Mouse (Mus musculus) megakaryocyte-erythroid progenitor cell, adult 5-6 weeks (primary cell): ENCODE data around the gene Eprs. TPM values are rescaled to one million over a fixed set of nuclear protein-coding genes. Genes with fewer than 3 reads are reported as not detected.

Source experiments
- ATAC-seq: replicated peaks from 2 replicates; pipeline ENCODE4 v1.8.0; 2016; ENCODE audit warnings: mild to moderate bottlenecking, inconsistent platforms; ENCODE audit not compliant: severe bottlenecking, poor library complexity, low FRiP score, low TSS enrichment
- total RNA-seq, 2 experiments: library from RNA; stranded (forward) in 1 of 2; stranded (reverse) in 1 of 2; fragments of 200-1000, 215-1000 nt in 1 of 2; fragments of >200 nt in 1 of 2; fragmentation: Nextera tagmentation in 1 of 2; gene quantifications; 2 replicates each; pipeline ENCODE4 v1.2.3; 2014 to 2017

Eprs gene
- total RNA-seq, 2 experiments from 2014 or later = 120 to 319 TPM

DNA sequence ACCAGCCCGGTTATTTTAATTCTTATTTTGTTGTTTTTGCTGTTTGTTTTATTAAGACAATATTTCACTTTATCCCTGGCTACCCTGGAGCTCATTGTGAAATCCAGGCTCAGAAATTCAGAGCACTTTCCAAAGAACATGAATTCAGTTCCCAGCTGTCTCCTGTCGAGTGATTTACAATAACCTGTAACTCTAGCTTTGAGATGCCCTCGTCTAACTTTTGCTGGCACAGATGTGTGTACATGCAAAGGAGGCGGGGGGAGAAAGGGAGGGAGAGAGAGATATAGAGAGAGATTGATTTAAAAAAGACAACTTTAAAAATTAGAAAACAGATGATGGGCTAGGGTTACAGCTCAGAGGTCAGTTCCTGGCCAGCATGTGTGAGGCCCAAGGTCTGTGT is 8.1 kb upstream of the Eprs start:
- ATAC-seq = no peak

DNA sequence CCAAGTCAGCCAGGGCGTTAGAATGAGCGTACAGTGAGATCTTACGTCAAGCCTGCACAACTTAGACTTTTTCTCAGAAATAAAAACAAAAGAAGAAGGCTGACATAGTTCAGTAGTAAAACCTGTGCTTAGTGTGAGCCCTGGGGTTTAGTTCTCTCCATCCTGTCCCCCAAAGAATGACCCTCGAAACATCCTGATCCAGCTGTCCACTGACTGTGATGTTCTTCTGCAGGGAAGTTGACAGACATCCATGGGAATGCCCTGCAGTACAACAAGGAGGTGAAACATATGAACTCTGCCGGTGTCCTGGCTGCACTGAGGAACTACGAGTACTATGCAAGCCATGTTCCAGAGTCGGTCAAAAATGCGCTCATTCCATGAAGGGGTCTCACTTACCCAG is 6.6 kb upstream of the Eprs start:
- no peak for ATAC-seq

DNA sequence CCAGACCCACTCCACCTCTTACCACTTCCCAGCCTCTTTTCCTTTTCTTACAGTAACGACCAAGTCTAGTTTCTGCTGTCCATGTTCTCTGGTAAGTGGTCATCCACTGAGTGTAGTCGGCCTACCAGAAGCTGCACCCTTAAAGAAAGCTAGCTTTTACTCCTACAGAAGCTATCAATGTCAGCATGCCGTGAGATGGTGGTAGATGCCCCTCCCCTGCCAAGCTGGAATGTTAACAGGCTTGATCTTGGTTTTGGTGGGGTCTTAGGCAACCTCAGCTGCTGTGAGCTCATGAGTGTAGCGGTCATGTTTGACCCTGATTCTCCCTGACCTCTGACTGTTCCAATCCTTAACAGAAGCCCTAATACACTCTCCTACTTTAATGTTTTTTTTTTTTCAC is 4.6 kb upstream of the Eprs start:
- no peak for ATAC-seq

DNA sequence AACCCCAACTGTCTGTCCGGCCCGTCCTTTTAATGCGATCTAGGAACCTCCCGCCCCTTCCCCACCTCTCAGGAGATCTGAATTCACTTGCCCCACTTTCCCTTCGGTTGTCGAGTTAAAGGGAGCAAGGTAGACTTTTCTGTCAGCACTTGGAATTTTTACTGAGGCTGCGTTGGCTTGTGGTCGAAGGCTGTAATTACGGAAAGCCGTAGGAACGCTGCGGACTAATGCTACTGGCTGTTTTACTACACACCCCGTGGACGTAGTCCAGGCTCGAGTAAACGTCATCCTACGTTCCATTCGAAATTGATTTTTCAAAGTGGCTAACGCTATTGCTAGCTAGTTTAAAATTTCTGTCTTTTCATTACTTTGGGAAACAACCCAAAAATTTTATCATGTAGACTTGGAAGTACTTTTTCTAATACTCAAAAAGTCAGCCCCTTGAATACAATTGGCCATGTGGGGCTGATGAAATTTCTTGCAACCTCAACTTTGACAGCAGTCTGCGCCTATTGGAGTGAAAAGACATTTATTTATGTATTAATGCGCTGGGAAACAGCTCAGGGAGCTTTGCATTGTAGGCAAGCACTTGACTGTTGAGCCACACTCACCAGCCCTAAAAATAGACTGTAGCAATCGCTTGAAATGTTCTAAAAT is 810 bp downstream of the Eprs start:
- peak; percentile 73 for ATAC-seq

DNA sequence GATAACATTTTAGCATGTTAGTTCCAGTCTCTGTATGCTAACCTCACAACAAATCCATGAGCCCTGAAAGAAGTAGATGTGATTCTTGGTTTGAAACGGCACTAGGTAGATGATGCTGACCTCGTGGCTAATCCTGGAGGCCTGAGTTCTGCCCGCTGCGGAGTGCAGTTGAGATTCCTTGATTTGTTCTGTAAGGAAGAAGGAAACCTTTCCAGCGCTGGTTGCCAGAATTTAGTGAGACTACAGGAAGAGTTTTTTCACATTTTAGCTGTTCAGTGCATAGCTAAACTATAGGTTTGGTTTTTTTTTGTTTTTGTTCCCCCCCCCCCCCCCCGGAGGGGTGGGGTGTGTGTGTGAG is 1.3 kb downstream of the Eprs start:
- no peak for ATAC-seq

DNA sequence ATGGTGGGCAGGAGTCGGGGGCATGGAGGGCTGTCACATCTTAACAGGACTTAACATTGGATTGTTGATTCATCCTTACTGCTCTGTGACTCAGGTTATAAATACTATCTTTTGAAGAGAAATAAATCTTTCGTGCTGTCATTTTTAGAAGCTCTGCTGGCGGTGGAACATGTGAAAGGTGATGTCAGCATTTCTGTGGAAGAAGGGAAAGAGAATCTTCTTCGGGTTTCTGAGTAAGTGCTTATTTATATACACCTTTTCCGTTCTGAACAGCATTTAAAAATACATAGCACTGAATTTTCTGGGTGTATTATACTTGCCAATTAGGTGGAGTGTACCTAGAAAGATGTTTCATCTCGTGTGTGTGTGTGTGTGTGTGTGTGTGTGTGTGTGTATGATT is 4.5 kb downstream of the Eprs start:
- ATAC-seq = no peak

DNA sequence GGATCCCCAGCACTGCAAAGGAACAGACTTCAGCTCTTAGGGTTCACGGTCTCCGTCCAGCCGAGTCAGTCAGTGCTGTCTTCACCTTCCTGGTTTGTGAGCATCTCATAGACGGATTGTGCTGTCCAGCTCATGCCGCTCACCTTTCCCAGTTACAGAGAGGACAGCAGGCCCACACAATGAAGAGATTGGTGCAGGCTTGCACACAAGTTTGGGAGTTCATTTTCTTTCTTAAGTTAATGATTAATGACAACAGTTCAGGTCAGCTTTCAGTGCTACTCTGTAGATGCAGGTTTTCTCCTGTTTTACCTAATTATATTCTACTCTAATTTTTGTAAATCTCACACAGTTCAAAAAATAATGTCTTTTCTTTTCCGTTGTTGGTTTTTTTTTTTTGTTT is 7.1 kb downstream of the Eprs start:
- ATAC-seq = 0 out of 2 replicates have a peak, but pooled peaks have one; percentile 28

DNA sequence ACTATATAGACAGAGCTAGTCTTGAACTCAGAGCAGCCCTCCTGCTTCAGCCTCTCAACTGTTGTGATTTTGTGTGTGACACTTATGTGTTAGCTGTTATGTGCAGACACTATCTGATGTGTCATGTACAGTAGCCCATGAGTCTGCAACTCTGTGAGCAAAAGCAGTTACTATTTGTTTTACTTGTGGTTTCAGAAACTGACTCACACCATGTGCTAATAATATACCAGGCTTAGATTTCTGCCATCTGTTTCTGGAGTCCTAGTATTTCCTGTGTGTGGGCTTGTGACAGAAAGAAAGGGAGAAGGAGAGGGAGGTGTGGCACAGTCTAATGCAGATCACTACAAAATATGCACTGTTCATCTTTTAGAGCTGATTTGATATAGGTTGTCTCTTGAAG is 13.5 kb downstream of the Eprs start:
- no peak for ATAC-seq

DNA sequence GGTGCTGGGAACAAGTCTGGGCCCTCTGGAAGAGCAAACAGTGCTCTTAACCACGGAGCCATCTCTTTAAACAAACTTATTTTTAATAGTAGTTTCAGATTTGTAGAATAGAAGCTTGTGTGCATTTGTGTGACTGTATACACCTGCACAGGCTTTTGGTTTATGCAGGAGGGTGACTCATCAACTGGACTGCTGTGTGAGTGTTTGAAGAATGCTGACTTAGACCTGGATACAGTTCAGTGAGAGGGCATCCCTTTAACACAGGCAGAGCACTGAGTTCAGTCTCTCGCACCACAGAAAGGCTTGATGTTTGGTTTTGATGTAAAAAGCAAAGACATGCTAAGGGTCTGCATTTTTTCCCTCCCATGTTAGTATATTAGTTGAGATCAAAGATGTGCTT is 14.6 kb downstream of the Eprs start:
- ATAC-seq = no peak

DNA sequence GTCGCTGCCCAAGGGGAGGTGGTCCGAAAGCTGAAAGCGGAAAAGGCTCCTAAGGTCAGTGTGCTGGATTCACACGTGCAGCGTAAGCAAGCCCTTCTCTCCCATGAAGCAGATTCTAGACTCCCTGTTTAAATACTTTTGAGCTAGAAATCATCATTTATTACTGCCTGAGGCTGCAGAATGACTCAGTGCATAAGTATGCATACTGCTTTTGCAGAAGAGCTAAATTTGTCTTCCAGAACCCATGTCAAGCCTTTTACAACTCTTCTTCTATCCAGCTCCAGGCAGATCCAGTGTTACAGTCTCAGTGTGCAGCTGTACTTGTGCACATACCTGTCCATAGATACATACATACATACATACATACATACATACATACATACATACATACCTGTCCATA is 38.8 kb downstream of the Eprs start:
- ATAC-seq = no peak

DNA sequence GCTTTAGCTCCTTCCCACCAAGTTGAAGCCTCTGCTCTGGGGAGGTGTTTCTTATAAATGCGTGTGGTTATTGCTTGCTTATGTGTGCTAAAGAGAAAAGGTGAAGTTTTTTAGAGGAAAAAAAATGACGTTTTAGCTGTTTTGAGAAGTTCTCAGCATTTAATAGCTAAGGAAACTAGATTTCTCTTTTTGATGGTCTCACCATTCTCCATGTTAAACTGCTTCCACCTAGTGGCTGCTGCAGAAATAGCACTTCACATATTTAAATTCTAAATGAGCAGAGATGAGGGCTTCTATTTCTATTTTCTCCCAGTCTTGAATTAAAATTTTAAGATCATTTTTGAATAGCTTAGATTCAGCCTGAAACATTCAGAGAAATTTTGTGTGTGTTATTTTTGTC is 41.2 kb downstream of the Eprs start:
- peak; percentile 66; the same call in 1 of the 2 replicates for ATAC-seq

DNA sequence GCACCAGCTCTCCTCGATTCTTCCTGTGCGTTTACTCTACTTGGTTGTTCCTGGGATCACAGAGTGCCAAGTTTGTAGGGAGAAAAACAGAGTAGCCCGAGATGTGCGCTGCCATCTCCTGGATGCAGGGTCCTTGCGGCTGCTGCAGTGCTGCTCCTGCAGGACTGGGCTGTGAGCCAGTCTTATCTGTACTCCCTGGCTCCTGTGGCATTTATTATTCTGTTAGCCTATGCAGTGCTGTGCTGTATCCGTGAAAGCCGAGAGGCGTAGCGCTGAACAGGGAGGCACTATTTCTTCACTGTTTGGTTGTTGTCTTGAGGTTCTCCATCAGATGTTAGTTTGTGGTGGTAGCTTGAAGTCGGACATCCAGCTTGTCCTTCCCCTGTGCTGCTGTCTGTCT is 43.1 kb downstream of the Eprs start:
- 0 out of 2 replicates have a peak, but pooled peaks have one; percentile 31 for ATAC-seq

DNA sequence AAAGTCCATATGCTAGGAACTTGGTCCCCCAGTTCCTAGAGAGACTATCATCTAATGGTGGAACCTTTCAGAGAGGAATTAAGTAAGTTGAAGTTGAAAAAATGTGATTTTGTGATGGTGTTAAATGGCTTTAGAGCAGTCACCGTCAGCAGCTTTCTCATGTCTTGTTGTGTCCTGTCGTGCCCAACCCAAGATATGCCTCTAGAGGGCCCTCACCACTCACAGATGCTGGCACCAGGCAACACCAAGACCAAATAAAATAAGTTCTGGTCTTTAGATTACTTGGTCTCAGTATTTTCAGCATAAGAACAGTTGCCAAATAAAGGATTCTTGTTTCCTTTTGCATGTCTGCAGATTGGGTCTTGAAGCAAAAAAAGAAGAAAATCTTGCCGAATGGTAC is 47.0 kb downstream of the Eprs start:
- no peak for ATAC-seq

DNA sequence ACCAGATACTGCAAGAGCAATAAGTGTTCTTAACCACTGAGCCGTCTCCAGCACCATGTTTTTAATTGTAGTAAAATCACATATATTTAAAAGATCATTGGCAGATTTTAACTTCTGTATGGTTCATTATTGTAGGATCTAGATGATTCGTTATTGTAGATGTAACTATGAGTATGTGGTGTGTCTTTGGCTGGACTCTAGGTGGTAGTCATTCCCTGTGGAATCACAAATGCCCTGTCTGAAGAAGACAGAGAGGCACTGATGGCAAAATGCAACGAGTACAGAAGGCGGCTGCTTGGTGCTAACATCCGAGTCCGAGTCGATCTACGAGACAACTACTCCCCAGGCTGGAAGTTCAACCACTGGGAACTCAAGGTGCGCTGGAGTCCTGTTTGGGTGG is 55.2 kb downstream of the Eprs start:
- no peak for ATAC-seq

DNA sequence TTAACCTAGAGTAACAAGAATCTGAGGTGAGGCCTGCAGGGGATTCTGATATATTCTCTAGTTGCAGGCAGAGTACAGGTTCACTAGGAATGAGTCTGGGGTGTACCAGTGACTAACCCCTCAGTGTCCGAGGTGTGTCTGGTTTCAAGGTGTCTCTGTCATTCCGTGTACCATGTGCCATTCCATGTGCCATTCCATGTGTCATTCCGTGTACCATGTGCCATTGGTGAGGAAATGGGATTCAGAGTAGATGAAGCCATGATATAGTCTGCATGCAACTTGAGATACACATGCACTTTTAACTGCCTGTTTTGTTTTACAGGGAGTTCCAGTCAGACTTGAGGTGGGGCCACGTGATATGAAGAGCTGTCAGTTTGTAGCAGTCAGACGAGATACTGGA is 57.0 kb downstream of the Eprs start:
- no peak for ATAC-seq

DNA sequence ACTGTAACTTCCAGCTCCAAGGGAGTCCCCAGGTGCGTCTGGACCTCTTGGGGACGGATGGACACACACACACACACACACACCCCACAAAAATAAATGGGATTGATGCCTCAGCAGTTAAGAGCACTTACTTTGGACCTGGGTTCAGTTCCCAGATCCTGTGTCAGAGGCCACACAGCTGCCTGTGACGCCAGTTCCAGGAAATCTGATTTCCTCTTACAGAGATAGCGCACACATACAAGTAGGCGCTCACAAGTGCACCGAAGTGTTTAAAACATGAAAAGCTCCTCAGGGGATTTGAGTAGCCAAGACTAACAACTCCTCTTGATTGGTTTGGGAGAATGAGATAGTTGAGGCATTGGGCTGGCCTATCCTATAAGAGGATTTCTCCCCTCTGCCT is 57.9 kb downstream of the Eprs start:
- ATAC-seq = no peak

DNA sequence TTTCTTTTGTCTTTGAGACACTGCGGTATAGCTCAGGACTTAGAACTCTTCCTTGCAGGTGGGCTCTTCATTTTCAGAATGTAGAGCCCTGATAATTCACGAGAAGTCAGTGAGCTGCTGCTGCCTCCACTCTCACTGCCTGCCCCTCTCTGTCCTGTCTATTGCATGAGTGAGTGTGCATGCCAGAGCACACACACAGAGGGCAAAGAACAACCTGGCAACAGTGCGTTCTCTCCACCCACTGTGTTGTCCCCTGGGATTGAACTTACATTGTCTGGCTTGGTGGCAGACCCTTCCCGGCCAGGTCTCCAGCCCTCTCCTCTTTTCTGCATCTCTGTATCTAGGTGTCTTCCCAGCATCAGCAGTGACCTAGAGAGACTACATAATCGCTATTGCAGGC is 63.7 kb downstream of the Eprs start:
- ATAC-seq = no peak

DNA sequence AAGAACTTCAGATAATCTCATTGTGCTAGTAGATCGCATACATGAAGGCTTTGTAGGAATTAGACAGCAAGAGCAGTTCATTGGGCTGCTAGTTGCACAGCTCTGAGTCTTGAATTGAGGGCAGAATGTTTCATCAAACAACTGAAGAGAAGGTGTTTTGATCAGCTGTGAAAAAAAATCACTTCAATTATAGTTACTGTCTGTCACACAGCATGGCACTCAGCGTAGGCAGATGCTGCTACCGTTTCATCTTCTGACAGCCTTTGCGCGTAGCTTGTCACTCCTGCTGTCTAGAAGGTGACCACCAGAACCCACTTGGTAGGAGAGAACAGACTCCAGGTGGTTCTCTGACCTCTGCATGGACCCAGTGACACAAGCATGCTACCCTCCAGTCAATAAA is 67.6 kb downstream of the Eprs start:
- no peak for ATAC-seq

DNA sequence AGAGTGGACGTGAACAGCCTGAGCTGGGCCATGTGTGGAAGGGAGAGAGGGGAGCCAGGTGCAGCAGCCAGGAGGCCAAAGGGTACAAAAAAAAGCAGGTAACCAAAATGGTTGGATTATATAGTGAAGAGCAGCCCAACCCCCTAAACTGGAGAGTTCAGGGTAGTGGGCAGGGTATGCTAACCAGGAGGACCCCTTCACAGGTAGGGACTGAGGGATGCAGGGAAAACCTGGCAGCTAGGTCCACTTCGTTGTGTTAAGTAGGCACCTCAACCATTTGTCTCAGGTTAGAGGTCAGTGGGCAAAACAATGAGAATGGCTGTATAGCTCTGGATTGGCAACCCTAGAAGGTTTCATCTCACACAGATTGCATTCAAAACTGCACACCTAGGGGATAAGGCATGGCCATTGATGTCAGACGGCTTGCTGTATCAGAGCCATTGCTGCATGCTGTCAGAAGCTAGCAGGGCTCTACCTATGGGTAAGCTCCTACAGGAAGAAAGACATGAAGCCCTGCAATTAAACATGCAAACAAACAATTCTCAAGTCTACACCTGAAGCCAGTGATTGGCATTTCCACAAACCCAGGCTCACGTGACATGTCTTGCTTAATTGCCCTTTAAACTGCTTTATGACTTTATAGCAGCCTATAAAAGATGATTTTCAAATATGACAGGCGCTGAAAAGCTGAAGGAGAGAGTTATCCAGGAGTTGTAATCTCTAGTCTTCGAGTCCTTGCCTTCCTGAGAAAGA is 68.6 kb downstream of the Eprs start:
- ATAC-seq = no peak

DNA sequence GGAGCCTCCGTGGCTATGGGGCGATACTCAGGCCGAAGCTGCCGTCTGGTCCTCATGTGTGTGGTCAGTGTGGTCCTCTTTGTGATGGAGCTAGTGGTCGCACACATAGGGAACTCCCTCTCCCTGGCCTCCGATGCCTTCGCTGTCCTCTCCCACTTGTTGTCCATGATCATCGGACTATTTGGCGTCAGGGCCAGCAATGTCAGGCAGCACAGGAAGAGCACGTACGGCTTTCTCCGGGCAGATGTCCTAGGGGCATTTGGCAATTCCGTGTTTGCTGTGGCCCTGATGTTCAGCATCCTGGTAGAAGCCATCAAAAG is 69.1 kb downstream of the Eprs start:
- no peak for ATAC-seq

DNA sequence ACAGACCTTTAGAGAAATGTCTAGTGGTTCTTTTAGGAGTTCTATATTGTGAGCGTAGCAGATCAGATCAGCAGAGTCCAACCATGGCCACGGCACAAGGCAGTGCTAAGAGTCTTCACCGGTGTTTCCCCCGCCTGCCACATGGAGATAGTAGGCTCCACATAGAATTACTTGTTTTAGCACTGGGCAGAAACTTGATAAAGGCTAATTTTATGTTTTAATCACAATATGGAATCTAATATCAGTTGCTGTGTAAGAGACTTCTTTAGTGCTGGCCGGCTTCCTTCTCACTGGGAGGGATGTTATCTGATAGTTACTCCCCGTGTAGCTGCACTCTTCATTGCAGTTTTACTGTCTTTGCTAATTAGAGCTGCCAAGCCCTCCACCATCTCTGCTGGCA is 70.3 kb downstream of the Eprs start:
- ATAC-seq = peak; percentile 84
